Mouse (Mus musculus) hindbrain, postnatal 0 days (tissue): ENCODE measurements around the gene Wfdc2. TPM values are rescaled to one million over a fixed set of nuclear protein-coding genes. Genes with fewer than 3 reads are reported as not detected.

Experiments used
- ATAC-seq: fragments of 200-750 bp; cut with Nextera tagmentation; 2 replicates; pipeline ENCODE4 v1.8.0; 2017; ENCODE audit warnings: mild to moderate bottlenecking, moderate TSS enrichment, moderate library complexity
- DNase-seq: peaks from one replicate; pipeline ENCODE4 v3.0.0-alpha.2; 2015; ENCODE audit warnings: low spot score
- H3K27ac ChIP-seq: fragments of 300-500 bp; sonication (generic); 2 replicates; pipeline ENCODE4 v1.5.1; 2014; ENCODE audit warnings: mild to moderate bottlenecking
- H3K27me3 ChIP-seq: fragments of 300-500 bp; sonication (generic); 2 replicates; pipeline ENCODE4 v1.6.1; 2014; ENCODE audit warnings: low read length, mixed read lengths; ENCODE audit not compliant: insufficient read depth
- H3K36me3 ChIP-seq: fragments of 300-500 bp; sonication (generic); 2 replicates; pipeline ENCODE4 v1.6.1; 2014; ENCODE audit warnings: low read length, mixed read lengths; ENCODE audit not compliant: insufficient read depth
- H3K4me1 ChIP-seq: fragments of 300-500 bp; sonication (generic); 2 replicates; pipeline ENCODE4 v1.6.1; 2014; ENCODE audit warnings: antibody characterized with exemption, low read length, mixed read lengths; ENCODE audit not compliant: insufficient read depth
- H3K4me2 ChIP-seq: fragments of 300-500 bp; sonication (generic); 2 replicates; pipeline ENCODE4 v1.6.1; 2014; ENCODE audit warnings: low read depth, mild to moderate bottlenecking, low read length, moderate library complexity, mixed read lengths
- H3K4me3 ChIP-seq: fragments of 300-500 bp; sonication (generic); 2 replicates; pipeline ENCODE4 v1.5.1; 2014; ENCODE audit warnings: low read length
- H3K9ac ChIP-seq: fragments of 300-500 bp; sonication (generic); replicated peaks from 2 replicates; pipeline ENCODE4 v1.6.1; 2014; ENCODE audit warnings: mild to moderate bottlenecking, low read length, moderate library complexity, mixed read lengths
- H3K9me3 ChIP-seq: fragments of 300-500 bp; sonication (generic); 2 replicates; pipeline ENCODE4 v1.6.1; 2016; ENCODE audit warnings: low read length, mixed read lengths
- CTCF ChIP-seq: IDR thresholded peaks from 2 replicates; pipeline ENCODE4 v1.5.1; 2016; ENCODE audit warnings: antibody characterized with exemption, control low read depth, low read depth
- WGBS: fragments of 180-500 bp; shearing (Covaris S2); extraction: QIAGEN DNeasy Blood & Tissue Kit; methylation state at CpG from one replicate; pipeline ENCODE4 v1.1.7; 2014; 5-methylcytosine and 5-hydroxymethylcytosine counted together
- polyA plus RNA-seq: library from polyadenylated mRNA; unstranded; fragments of >200 nt; fragmentation: Nextera tagmentation; extraction: Ambion mirVana; gene quantifications from 2 replicates; pipeline ENCODE4 v1.2.1, GENCODE M21; 2015
- total RNA-seq: library from RNA; depleted of rRNA; stranded (reverse); fragments of >200 nt; gene quantifications from 2 replicates; pipeline ENCODE4 v1.2.3, GENCODE M21; 2014; rRNA removed

Gene Wfdc2
- total and polyA plus RNA-seq, 2 experiments from 2014 or later: 2.7 to 4.5 TPM

DNA sequence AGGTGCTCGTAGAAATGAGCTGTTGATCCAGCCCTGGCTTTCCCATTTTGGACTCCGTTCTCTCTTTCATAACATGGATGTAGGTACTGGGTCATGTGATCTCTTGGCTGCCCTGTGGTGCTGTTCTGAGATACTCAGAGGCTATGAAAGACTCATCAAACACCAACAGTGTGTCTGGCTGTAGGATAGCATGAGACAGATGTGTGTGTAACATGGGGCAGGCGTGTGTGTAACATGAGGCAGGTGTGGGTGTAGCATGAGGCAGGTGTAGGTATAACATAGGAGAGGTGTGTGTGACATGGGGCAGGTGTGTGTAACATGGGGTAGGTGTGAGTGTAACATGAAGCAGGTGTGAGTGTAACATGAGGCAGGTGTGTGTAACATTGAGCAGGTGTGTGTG is 53.2 kb downstream of the Wfdc2 start:
- H3K27me3 ChIP-seq: no peaks in the 10 kb centered on the region
- DNase-seq (no peak), ATAC-seq (no peak)
- H3K4me3 ChIP-seq: no peak overlapping the region
- no peaks in the 10 kb centered on the region for H3K9me3 ChIP-seq
- no peaks in the 10 kb centered on the region for H3K36me3 ChIP-seq
- no peak overlapping the region for H3K27ac ChIP-seq
- no peak overlapping the region for H3K4me2 ChIP-seq
- no peak for TF ChIP-seq CTCF
- H3K9ac ChIP-seq: no peak overlapping the region
- WGBS: 91% methylated on average over 3 of the region's 3 CpGs
- no peaks in the 10 kb centered on the region for H3K4me1 ChIP-seq

Other genes with a start within 250 kb of the Wfdc2 start
- not detected in 2 replicates for gene Svs6, start 245.7 kb upstream of the Wfdc2 start, total RNA-seq
- not detected in 2 replicates for gene Svs6, start 245.7 kb upstream of the Wfdc2 start, polyA plus RNA-seq
- gene Svs5, start 229.7 kb upstream of the Wfdc2 start, total RNA-seq: not detected in 2 replicates
- not detected in 2 replicates for gene Svs5, start 229.7 kb upstream of the Wfdc2 start, polyA plus RNA-seq
- 4.3 TPM in 1 of 2 replicates, not detected in the other for gene Slpi, start 173.3 kb upstream of the Wfdc2 start, total RNA-seq
- 0.40 and 0.82 TPM in 2 replicates for gene Slpi, start 173.3 kb upstream of the Wfdc2 start, polyA plus RNA-seq
- 0.22 TPM in 1 of 2 replicates, not detected in the other for gene Rbpjl, start 159.3 kb upstream of the Wfdc2 start, total RNA-seq
- gene Rbpjl, start 159.3 kb upstream of the Wfdc2 start, polyA plus RNA-seq: 0.14 and 0.21 TPM in 2 replicates
- gene Matn4, start 157.3 kb upstream of the Wfdc2 start, total RNA-seq: 4.9 and 8.2 TPM in 2 replicates
- 4.7 and 5.0 TPM in 2 replicates for gene Matn4, start 157.3 kb upstream of the Wfdc2 start, polyA plus RNA-seq
- gene Sdc4, start 118.5 kb upstream of the Wfdc2 start, total RNA-seq: 31.1 and 34.1 TPM in 2 replicates
- 36.7 and 39.5 TPM in 2 replicates for gene Sdc4, start 118.5 kb upstream of the Wfdc2 start, polyA plus RNA-seq
- gene Sys1, start 105.4 kb upstream of the Wfdc2 start, total RNA-seq: 165 and 315 TPM in 2 replicates
- gene Sys1, start 105.4 kb upstream of the Wfdc2 start, polyA plus RNA-seq: 108 and 113 TPM in 2 replicates
- gene Gm20458, start 101.4 kb upstream of the Wfdc2 start, total RNA-seq: 34.4 and 36.9 TPM in 2 replicates
- gene Gm20458, start 101.4 kb upstream of the Wfdc2 start, polyA plus RNA-seq: 9.6 and 10.8 TPM in 2 replicates
- not detected in 2 replicates for gene Trp53tg5, start 88.7 kb upstream of the Wfdc2 start, total RNA-seq
- not detected in 2 replicates for gene Trp53tg5, start 88.7 kb upstream of the Wfdc2 start, polyA plus RNA-seq
- 29.5 and 30.9 TPM in 2 replicates for gene Dbndd2, start 76.3 kb upstream of the Wfdc2 start, total RNA-seq
- gene Dbndd2, start 76.3 kb upstream of the Wfdc2 start, polyA plus RNA-seq: 37.2 and 38.0 TPM in 2 replicates
- gene Pigt, start 64.9 kb upstream of the Wfdc2 start, total RNA-seq: 118 and 134 TPM in 2 replicates
- 102 and 116 TPM in 2 replicates for gene Pigt, start 64.9 kb upstream of the Wfdc2 start, polyA plus RNA-seq
- not detected in 2 replicates for gene Spint3, start 11.0 kb downstream of the Wfdc2 start, total RNA-seq
- gene Spint3, start 11.0 kb downstream of the Wfdc2 start, polyA plus RNA-seq: not detected in 2 replicates
- 0.31 TPM in 1 of 2 replicates, not detected in the other for gene Wfdc6a, start 23.0 kb downstream of the Wfdc2 start, total RNA-seq
- 0.19 and 0.77 TPM in 2 replicates for gene Wfdc6a, start 23.0 kb downstream of the Wfdc2 start, polyA plus RNA-seq
- not detected in 2 replicates for gene Eppin, start 31.2 kb downstream of the Wfdc2 start, total RNA-seq
- not detected in 2 replicates for gene Eppin, start 31.2 kb downstream of the Wfdc2 start, polyA plus RNA-seq
- not detected in 2 replicates for gene Wfdc6b, start 51.1 kb downstream of the Wfdc2 start, total RNA-seq
- not detected in 2 replicates for gene Wfdc6b, start 51.1 kb downstream of the Wfdc2 start, polyA plus RNA-seq
- gene Wfdc8, start 51.2 kb downstream of the Wfdc2 start, total RNA-seq: not detected in 2 replicates
- not detected in 2 replicates for gene Wfdc8, start 51.2 kb downstream of the Wfdc2 start, polyA plus RNA-seq
- not detected in 2 replicates for gene Wfdc16, start 76.4 kb downstream of the Wfdc2 start, total RNA-seq
- not detected in 2 replicates for gene Wfdc16, start 76.4 kb downstream of the Wfdc2 start, polyA plus RNA-seq
- not detected in 2 replicates for gene Wfdc10, start 93.6 kb downstream of the Wfdc2 start, total RNA-seq
- gene Wfdc10, start 93.6 kb downstream of the Wfdc2 start, polyA plus RNA-seq: 0.60 TPM in 1 of 2 replicates, not detected in the other
- not detected in 2 replicates for gene Wfdc9, start 94.2 kb downstream of the Wfdc2 start, total RNA-seq
- gene Wfdc9, start 94.2 kb downstream of the Wfdc2 start, polyA plus RNA-seq: not detected in 2 replicates
- not detected in 2 replicates for gene Wfdc11, start 111.7 kb downstream of the Wfdc2 start, total RNA-seq
- not detected in 2 replicates for gene Wfdc11, start 111.7 kb downstream of the Wfdc2 start, polyA plus RNA-seq
- gene Wfdc13, start 122.7 kb downstream of the Wfdc2 start, total RNA-seq: not detected in 2 replicates
- not detected in 2 replicates for gene Wfdc13, start 122.7 kb downstream of the Wfdc2 start, polyA plus RNA-seq
- not detected in 2 replicates for gene Spint4, start 136.1 kb downstream of the Wfdc2 start, total RNA-seq
- gene Spint4, start 136.1 kb downstream of the Wfdc2 start, polyA plus RNA-seq: not detected in 2 replicates
- not detected in 2 replicates for gene Spint5, start 152.9 kb downstream of the Wfdc2 start, total RNA-seq
- not detected in 2 replicates for gene Spint5, start 152.9 kb downstream of the Wfdc2 start, polyA plus RNA-seq
- 1.3 TPM in 2 replicates for gene Wfdc3, start 183.5 kb downstream of the Wfdc2 start, total RNA-seq
- gene Wfdc3, start 183.5 kb downstream of the Wfdc2 start, polyA plus RNA-seq: 0.73 and 0.76 TPM in 2 replicates
- gene Dnttip1, start 183.6 kb downstream of the Wfdc2 start, total RNA-seq: 17.1 and 24.9 TPM in 2 replicates
- gene Dnttip1, start 183.6 kb downstream of the Wfdc2 start, polyA plus RNA-seq: 53.9 and 56.1 TPM in 2 replicates
- gene Ube2c, start 207.5 kb downstream of the Wfdc2 start, total RNA-seq: 61.5 and 70.6 TPM in 2 replicates
- 61.2 and 69.4 TPM in 2 replicates for gene Ube2c, start 207.5 kb downstream of the Wfdc2 start, polyA plus RNA-seq
- gene Tnnc2, start 217.6 kb downstream of the Wfdc2 start, total RNA-seq: 12.2 TPM in 1 of 2 replicates, not detected in the other
- gene Tnnc2, start 217.6 kb downstream of the Wfdc2 start, polyA plus RNA-seq: 0.30 TPM in 1 of 2 replicates, not detected in the other
- 102 and 106 TPM in 2 replicates for gene Snx21, start 223.4 kb downstream of the Wfdc2 start, total RNA-seq
- gene Snx21, start 223.4 kb downstream of the Wfdc2 start, polyA plus RNA-seq: 44.7 and 47.6 TPM in 2 replicates
- gene Acot8, start 242.5 kb downstream of the Wfdc2 start, total RNA-seq: 18.5 and 39.5 TPM in 2 replicates
- 19.4 and 20.2 TPM in 2 replicates for gene Acot8, start 242.5 kb downstream of the Wfdc2 start, polyA plus RNA-seq
- gene Zswim3, start 242.7 kb downstream of the Wfdc2 start, total RNA-seq: 6.4 and 8.3 TPM in 2 replicates
- gene Zswim3, start 242.7 kb downstream of the Wfdc2 start, polyA plus RNA-seq: 5.2 and 5.5 TPM in 2 replicates